Mouse (Mus musculus) stomach, postnatal 0 days (tissue): Measurements from ENCODE around the gene Hspbap1.

Source experiments
- CTCF ChIP-seq: IDR thresholded peaks from 2 replicates; pipeline ENCODE4 v1.5.1; 2016; ENCODE audit warnings: antibody characterized with exemption, low read depth, mild to moderate bottlenecking, moderate library complexity
- EP300 ChIP-seq: optimal IDR thresholded peaks from 2 replicates; pipeline ENCODE3; 2016; ENCODE audit warnings: antibody characterized with exemption

DNA sequence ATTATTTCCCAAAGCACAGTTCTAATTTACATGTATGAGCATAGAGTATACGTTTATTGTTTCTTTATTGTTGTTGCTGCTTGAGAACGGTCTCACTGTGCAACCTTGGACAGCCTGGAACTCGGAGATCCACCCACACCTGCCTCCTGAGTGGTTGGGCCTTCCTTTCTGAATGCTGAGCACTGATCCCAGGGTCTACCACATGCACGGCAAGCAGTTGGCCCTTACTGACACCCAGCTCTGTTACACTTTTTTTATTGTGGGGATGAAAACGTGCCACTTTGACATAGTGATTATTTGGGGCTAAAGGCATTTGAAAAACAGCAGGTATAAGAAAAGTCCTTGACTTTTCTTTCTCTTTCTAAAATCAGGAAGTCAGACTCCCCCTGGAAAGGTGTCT is 11.5 kb downstream of the Hspbap1 start:
- TF ChIP-seq CTCF, result no peak
- TF ChIP-seq EP300, result no peak
